Mouse (Mus musculus): Measurements from ENCODE around the gene Atg16l1.

DNA sequence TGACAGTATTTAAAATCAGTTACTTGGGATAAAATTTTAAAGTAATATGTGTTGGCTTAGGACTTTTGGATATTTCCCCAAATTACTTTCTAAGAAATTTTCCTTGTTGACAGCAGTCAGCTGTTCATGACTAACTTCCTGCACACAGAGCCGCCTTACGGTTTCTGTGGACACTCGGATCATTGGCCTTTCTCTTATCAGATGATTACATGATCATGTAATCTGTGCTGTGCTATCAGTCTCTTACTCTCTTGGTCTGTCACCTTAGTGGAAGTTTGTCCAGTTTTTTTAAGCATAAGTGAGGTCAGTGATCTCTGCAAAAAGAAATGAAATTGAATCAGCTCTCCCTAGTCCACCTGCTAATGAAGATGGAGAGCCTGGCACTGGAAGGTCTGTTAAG, 16.1 kb downstream of the Atg16l1 start:
- TF ChIP-seq CTCF (IDR thresholded peaks at IDR 0.05) (no peak), EP300 (IDR thresholded peaks at IDR 0.05) (no peak)

Measured in lung, postnatal 0 days (tissue).